Mouse (Mus musculus): Measurements from ENCODE around the gene Atp5d.

DNA sequence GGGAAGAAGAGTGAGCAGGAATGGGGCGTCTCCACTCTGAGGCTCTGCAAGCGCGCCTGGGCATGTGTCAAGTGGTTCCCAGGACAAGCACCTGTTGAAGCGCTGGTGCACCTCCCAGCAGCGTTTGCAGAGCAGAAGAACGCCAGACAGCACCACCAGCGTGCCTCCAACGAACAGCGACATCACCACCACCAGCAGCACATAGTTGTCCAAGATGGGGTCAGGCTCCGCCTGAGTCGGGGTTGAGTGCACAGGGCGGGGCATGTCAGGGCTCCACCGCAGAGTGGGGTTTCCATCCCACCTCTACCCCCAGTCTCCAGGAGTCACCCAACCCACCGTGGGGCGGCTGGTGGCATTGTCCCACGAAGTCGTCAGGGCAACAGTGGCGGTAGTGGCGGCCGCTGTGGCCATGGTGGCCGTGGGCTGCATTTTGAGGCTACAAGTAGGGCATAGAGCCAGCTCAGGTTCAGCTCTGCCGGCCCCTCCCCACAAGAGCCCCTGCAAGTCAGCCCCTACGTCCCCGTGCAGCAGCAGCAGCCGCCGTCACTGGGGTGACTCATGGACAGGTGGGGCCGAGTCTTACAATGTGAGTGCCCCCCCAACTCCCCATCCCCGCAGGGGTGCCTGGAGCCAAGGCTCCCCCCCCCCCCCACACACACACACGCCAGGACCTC, 1.3 kb upstream of the Atp5d start:
- TF ChIP-seq POLR2A (IDR thresholded peaks at IDR 0.05; ENCODE audit: low read depth, low read length) (no peak), CTCF (IDR thresholded peaks at IDR 0.05; ENCODE audit: extremely low read depth, insufficient read length, insufficient replicate concordance, low read depth, low read length) (no peak)
